Mouse (Mus musculus): ENCODE data around the gene Myo19.

Gene Myo19

GRCm38 (mm10) chr11:84879007-84879771, 759 bp upstream of the Myo19 start:
- no peak for TF ChIP-seq GATA4 (IDR thresholded peaks at IDR 0.05; ENCODE audit: insufficient replicate concordance, low read length)

GRCm38 (mm10) chr11:84880465-84880961, 565 bp downstream of the Myo19 start:
- no peak for TF ChIP-seq GATA4 (IDR thresholded peaks at IDR 0.05; ENCODE audit: insufficient replicate concordance, low read length)

- TF ChIP-seq GATA4 (IDR thresholded peaks at IDR 0.05; ENCODE audit: insufficient replicate concordance, low read length) = no peak
These were observed 1.0 kb downstream of the Myo19 start for GRCm38 (mm10) chr11:84880971-84881370.

- TF ChIP-seq GATA4 (IDR thresholded peaks at IDR 0.05; ENCODE audit: insufficient replicate concordance, low read length) = no peak
These were observed 2.4 kb downstream of the Myo19 start for GRCm38 (mm10) chr11:84882346-84882745.

- no peak for TF ChIP-seq GATA4 (IDR thresholded peaks at IDR 0.05; ENCODE audit: insufficient replicate concordance, low read length)
These were observed 5.3 kb downstream of the Myo19 start for GRCm38 (mm10) chr11:84885238-84885637.

GRCm38 (mm10) chr11:84886236-84886635, 6.3 kb downstream of the Myo19 start:
- no peak for TF ChIP-seq GATA4 (IDR thresholded peaks at IDR 0.05; ENCODE audit: insufficient replicate concordance, low read length)

GRCm38 (mm10) chr11:84886767-84887511, 7.0 kb downstream of the Myo19 start:
- TF ChIP-seq GATA4 (IDR thresholded peaks at IDR 0.05; ENCODE audit: insufficient replicate concordance, low read length) = no peak

GRCm38 (mm10) chr11:84888025-84888424, 8.1 kb downstream of the Myo19 start:
- no peak for TF ChIP-seq GATA4 (IDR thresholded peaks at IDR 0.05; ENCODE audit: insufficient replicate concordance, low read length)

- TF ChIP-seq GATA4 (IDR thresholded peaks at IDR 0.05; ENCODE audit: insufficient replicate concordance, low read length) = peak; percentile 12; the same call in 1 of the 2 replicates
These were observed 9.5 kb downstream of the Myo19 start for GRCm38 (mm10) chr11:84889492-84889891.

GRCm38 (mm10) chr11:84891705-84892104, 11.8 kb downstream of the Myo19 start:
- no peak for TF ChIP-seq GATA4 (IDR thresholded peaks at IDR 0.05; ENCODE audit: insufficient replicate concordance, low read length)

- no peak for TF ChIP-seq GATA4 (IDR thresholded peaks at IDR 0.05; ENCODE audit: insufficient replicate concordance, low read length)
These were observed 13.2 kb downstream of the Myo19 start for GRCm38 (mm10) chr11:84893113-84893512.

- TF ChIP-seq GATA4 (IDR thresholded peaks at IDR 0.05; ENCODE audit: insufficient replicate concordance, low read length) = no peak
These were observed 24.7 kb downstream of the Myo19 start for GRCm38 (mm10) chr11:84904597-84905144.

- TF ChIP-seq GATA4 (IDR thresholded peaks at IDR 0.05; ENCODE audit: insufficient replicate concordance, low read length) = no peak
These were observed 27.1 kb downstream of the Myo19 start for GRCm38 (mm10) chr11:84907081-84907480.

- TF ChIP-seq GATA4 (IDR thresholded peaks at IDR 0.05; ENCODE audit: insufficient replicate concordance, low read length) = no peak
These were observed 28.5 kb downstream of the Myo19 start for GRCm38 (mm10) chr11:84908480-84908879.

GRCm38 (mm10) chr11:84910411-84910810, 30.5 kb downstream of the Myo19 start:
- TF ChIP-seq GATA4 (IDR thresholded peaks at IDR 0.05; ENCODE audit: insufficient replicate concordance, low read length) = no peak

GRCm38 (mm10) chr11:84914673-84915072, 34.7 kb downstream of the Myo19 start:
- no peak for TF ChIP-seq GATA4 (IDR thresholded peaks at IDR 0.05; ENCODE audit: insufficient replicate concordance, low read length)
